Mouse (Mus musculus): ENCODE data around the gene Dnaja4. TPM values are rescaled to one million over a fixed set of nuclear protein-coding genes. Genes with fewer than 3 reads are reported as not detected.

Gene Dnaja4
- polyA plus RNA-seq, 1 experiment = 14.7 TPM

- Histone ChIP-seq H3K4me3 (ENCODE audit: insufficient read depth, low read length) (no peak overlapping the region), H3K27ac (ENCODE audit: insufficient read depth, low read length) (no peak overlapping the region), H3K4me1 (ENCODE audit: control insufficient read depth, insufficient read depth, low read length) (no peaks in the 10 kb centered on the region)
- no peak for TF ChIP-seq POLR2A (IDR thresholded peaks at IDR 0.05; ENCODE audit: low read depth, low read length)
Observed at GRCm38 (mm10) chr9:54722156-54722555, 23.5 kb downstream of the Dnaja4 start.

DNA sequence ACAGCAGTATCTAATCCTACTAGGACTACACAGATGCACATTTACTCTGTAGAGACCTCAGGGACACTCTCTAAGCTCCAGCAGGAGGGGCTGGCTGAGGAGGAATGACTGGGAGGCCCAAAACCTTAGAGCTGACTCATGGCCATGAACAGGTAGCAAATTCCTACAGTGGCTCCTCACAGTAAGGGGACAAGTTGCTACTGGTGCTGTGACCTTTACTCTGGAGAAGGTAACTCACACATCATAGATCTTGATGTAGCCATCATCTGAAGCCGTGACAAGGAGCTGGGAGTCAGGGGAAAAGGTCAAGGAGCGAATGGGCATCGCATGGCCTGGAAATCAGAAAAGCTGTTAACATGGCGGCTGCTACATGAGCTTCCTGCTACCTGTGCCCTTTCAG lies 23.9 kb downstream of the Dnaja4 start:
- no peak overlapping the region for H3K4me3 ChIP-seq (ENCODE audit: insufficient read depth, low read length)
- no peak for TF ChIP-seq POLR2A (IDR thresholded peaks at IDR 0.05; ENCODE audit: low read depth, low read length)
- TF ChIP-seq CTCF (IDR thresholded peaks at IDR 0.05; ENCODE audit: borderline replicate concordance, insufficient read depth, low read length) = no peak
- H3K4me1 ChIP-seq (ENCODE audit: control insufficient read depth, insufficient read depth, low read length) = no peaks in the 10 kb centered on the region
- H3K27ac ChIP-seq (ENCODE audit: insufficient read depth, low read length) = no peak overlapping the region

DNA sequence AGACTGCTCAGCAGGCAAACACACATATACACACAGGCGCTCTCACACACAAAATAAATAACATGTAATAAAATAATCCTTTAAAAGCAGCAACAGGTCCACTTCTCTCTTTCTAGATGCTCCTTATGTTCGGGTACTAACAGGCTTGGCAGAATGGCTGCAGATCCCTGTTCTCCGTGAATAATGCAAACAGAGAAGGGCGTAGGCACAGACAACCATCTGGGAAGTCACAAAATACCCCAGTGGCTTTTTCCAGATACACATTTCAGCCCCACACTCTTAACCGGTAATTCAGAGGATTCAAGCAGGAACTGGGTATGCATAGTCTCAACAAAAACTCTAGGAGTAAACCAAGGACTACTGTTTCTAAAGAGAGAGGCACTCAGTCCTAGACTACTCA lies 27.6 kb downstream of the Dnaja4 start:
- Histone ChIP-seq H3K27ac (ENCODE audit: insufficient read depth, low read length) (no peak overlapping the region), H3K4me1 (ENCODE audit: control insufficient read depth, insufficient read depth, low read length) (no peaks in the 10 kb centered on the region), H3K4me3 (ENCODE audit: insufficient read depth, low read length) (no peak overlapping the region)
- no peak for TF ChIP-seq POLR2A (IDR thresholded peaks at IDR 0.05; ENCODE audit: low read depth, low read length)
- TF ChIP-seq CTCF (IDR thresholded peaks at IDR 0.05; ENCODE audit: borderline replicate concordance, insufficient read depth, low read length) = no peak

DNA sequence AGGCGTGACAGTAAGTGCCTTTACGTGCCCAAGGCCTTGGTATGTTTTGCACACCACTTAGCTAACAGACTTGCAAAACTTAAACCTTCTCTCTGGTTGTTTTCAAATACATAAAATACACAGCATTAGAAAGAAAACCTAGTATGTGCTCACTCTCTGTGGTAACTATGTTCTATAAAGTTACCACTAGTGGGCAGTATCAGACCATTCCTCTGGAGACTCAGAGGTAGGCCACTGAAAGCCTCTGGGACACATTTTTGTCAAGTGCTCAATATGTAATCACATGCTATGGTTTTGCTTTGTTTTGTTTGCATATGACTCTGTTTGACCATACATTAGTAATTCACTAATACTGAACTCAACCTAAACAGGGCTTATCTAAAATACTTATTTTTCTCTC lies 33.4 kb downstream of the Dnaja4 start:
- no peak overlapping the region for H3K27ac ChIP-seq (ENCODE audit: insufficient read depth, low read length)
- H3K4me3 ChIP-seq (ENCODE audit: insufficient read depth, low read length) = peak overlapping the region; percentile 5; the same call in 1 of the 2 replicates
- peaks cover 1% of the 10 kb centered on the region; the same call in 1 of the 2 replicates for H3K4me1 ChIP-seq (ENCODE audit: control insufficient read depth, insufficient read depth, low read length)
- TF ChIP-seq CTCF (IDR thresholded peaks at IDR 0.05; ENCODE audit: borderline replicate concordance, insufficient read depth, low read length) (no peak), POLR2A (IDR thresholded peaks at IDR 0.05; ENCODE audit: low read depth, low read length) (no peak)

DNA sequence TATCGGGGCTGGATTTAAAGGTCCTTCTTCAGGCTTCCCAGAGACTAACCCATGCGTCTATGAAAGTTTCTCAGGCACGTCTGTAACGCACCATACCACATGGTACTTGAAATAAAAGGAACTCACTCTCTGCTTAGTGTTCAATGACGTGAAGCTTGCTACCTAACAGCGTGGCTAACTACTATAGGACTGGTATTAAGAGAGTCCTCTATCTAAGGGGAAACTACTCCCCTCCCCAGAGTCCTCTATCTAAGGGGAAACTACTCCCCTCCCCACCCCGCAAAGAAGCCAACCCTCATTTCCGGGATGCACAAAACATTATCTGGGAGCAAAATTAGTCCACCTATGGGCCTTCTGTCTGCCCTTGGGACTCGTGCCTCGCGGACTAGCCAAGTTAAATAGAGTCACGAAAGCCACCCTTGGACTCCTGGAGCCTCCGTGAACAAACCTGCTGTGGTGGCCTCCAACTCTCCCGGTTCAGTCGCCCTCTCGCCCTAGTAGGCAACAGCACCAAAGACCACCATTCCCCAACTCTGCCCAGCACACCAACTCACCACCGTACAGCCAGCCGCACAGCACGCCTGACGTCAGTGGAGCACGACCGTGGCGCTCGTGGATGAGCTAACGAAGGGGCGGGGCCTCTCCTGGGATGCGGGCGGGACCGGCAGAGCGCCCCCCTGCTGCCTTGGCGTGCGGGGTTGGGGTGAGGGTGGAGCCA lies 35.4 kb downstream of the Dnaja4 start, which contains the start of gene Wdr61:
Gene Wdr61 (minus strand): TSS at position 599 of the 718 bp plus-strand sequence.
- TF ChIP-seq POLR2A (IDR thresholded peaks at IDR 0.05; ENCODE audit: low read depth, low read length) (peak; percentile 97), CTCF (IDR thresholded peaks at IDR 0.05; ENCODE audit: borderline replicate concordance, insufficient read depth, low read length) (peak; percentile 46; the same call in 1 of the 2 replicates)
- Histone ChIP-seq H3K27ac (ENCODE audit: insufficient read depth, low read length) (no peak within 1 kb of the TSS), H3K4me1 (ENCODE audit: control insufficient read depth, insufficient read depth, low read length) (peaks cover 1% of the 10 kb centered on the region; the same call in 1 of the 2 replicates), H3K4me3 (ENCODE audit: insufficient read depth, low read length) (peak within 1 kb of the TSS; percentile 91)

GRCm38 (mm10) chr9:54734639-54735252 lies 36.1 kb downstream of the Dnaja4 start:
- Histone ChIP-seq H3K4me3 (ENCODE audit: insufficient read depth, low read length) (peak overlapping the region; percentile 7; the same call in 1 of the 2 replicates), H3K4me1 (ENCODE audit: control insufficient read depth, insufficient read depth, low read length) (peaks cover 1% of the 10 kb centered on the region; the same call in 1 of the 2 replicates), H3K27ac (ENCODE audit: insufficient read depth, low read length) (no peak overlapping the region)
- TF ChIP-seq POLR2A (IDR thresholded peaks at IDR 0.05; ENCODE audit: low read depth, low read length) (no peak), CTCF (IDR thresholded peaks at IDR 0.05; ENCODE audit: borderline replicate concordance, insufficient read depth, low read length) (no peak)

DNA sequence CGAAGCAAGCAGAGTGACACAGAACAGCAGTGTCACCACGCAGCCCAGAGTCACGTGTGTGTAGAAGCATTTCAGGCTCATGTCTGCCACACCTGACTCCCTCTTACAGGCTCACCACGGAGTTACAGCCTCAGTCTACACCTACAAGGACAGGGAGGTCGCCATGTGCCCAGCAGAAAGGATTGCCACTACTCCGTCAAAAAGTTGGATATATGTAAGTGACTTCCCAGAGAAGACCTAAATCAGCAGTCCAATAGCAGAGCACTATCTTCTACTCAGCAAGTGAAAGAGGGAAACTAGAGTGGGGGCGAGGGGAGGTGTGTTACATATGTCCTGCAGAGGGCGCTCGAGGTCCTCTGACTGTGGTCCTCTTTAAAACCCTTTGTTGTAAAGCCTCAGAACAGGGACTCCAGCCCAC lies 37.6 kb downstream of the Dnaja4 start:
- Histone ChIP-seq H3K4me3 (ENCODE audit: insufficient read depth, low read length) (no peak overlapping the region), H3K4me1 (ENCODE audit: control insufficient read depth, insufficient read depth, low read length) (peaks cover 1% of the 10 kb centered on the region; the same call in 1 of the 2 replicates), H3K27ac (ENCODE audit: insufficient read depth, low read length) (no peak overlapping the region)
- TF ChIP-seq POLR2A (IDR thresholded peaks at IDR 0.05; ENCODE audit: low read depth, low read length) (no peak), CTCF (IDR thresholded peaks at IDR 0.05; ENCODE audit: borderline replicate concordance, insufficient read depth, low read length) (peak; percentile 54; the same call in 1 of the 2 replicates)

DNA sequence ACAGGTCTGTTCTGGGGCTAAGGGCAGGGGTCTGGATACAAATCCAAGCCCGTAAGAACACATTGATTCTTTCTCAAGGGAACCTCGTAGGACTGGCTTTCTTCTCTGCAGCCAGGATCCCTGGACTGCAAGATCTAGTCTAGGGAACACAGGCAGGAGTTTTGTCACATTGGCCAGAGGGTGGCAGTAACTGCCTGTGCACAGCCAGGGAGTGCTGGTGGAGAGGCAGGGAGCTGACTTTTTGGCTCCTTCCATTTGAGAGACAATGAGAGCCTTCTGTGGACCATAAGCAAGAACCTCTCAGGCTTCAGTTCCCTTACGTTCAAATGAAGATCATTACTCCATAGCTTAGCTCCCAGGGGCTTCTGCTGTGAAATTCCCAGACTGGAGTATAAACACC lies 39.7 kb downstream of the Dnaja4 start:
- no peak for TF ChIP-seq POLR2A (IDR thresholded peaks at IDR 0.05; ENCODE audit: low read depth, low read length)
- peak; percentile 95 for TF ChIP-seq CTCF (IDR thresholded peaks at IDR 0.05; ENCODE audit: borderline replicate concordance, insufficient read depth, low read length)
- Histone ChIP-seq H3K27ac (ENCODE audit: insufficient read depth, low read length) (no peak overlapping the region), H3K4me3 (ENCODE audit: insufficient read depth, low read length) (no peak overlapping the region), H3K4me1 (ENCODE audit: control insufficient read depth, insufficient read depth, low read length) (0 out of 2 replicates have a peak, but pooled peaks cover under 1% of the 10 kb centered on the region)

DNA sequence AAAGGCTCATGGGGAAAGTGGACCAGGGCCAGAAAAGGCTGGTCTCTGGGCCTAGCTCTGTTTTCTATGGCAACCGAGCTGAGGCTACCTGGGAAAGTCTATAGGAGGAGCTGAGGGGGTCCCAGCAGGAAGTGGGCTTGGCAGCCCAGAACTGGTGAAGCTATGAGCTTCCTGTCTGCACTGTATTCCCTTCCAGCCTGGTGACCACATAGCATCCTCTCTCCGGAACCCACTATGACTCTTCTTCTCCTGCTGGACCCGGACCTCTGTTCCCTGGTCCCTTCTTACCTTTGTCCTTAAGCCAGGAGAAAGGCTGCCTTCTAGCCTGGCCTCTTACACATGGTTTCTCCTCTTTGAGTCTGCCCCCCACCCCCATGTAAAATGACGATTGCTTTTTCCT lies 45.2 kb downstream of the Dnaja4 start:
- Histone ChIP-seq H3K4me3 (ENCODE audit: insufficient read depth, low read length) (no peak overlapping the region), H3K27ac (ENCODE audit: insufficient read depth, low read length) (no peak overlapping the region), H3K4me1 (ENCODE audit: control insufficient read depth, insufficient read depth, low read length) (no peaks in the 10 kb centered on the region)
- TF ChIP-seq CTCF (IDR thresholded peaks at IDR 0.05; ENCODE audit: borderline replicate concordance, insufficient read depth, low read length) (no peak), POLR2A (IDR thresholded peaks at IDR 0.05; ENCODE audit: low read depth, low read length) (no peak)

Measured in embryonic fibroblast, embryonic 13.5 days (primary cell).